Mouse (Mus musculus) embryonic fibroblast, embryonic 13.5 days (primary cell): Measurements from ENCODE around the gene Nek9.
A peak's percentile ranks its signal among the peaks of the same experiment; 100 is the strongest.

Experiments
- CTCF ChIP-seq: IDR thresholded peaks from 2 replicates; pipeline ENCODE4 v1.5.1; 2011; ENCODE audit warnings: mild to moderate bottlenecking, control low read depth, low read length, moderate library complexity, borderline replicate concordance; ENCODE audit not compliant: insufficient read depth
- POLR2A ChIP-seq: IDR thresholded peaks from 2 replicates; pipeline ENCODE4 v1.6.1; 2011; ENCODE audit warnings: low read depth, mild to moderate bottlenecking, control low read depth, low read length, moderate library complexity

DNA sequence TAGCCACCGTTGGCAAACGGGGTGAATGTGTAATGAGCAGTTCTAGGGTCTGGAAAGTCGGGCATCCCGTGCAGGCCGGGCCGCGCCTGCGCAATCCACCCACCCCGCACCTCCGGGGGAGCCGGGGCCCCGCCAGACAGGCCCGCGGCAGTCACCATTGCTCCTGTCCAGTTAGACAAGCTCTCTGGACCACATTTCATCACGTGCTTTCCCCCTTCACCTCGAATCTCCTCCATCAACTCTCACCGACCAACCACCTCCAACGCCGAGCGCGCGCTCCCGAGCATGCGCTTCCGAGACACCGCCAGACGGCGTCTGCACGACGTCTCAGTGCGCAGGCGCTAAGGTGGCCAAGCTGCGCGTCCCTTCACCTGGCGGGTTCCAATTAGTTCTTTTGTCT is 68.8 kb downstream of the Nek9 start, which contains the start of gene Mlh3:
- TF ChIP-seq CTCF (peak; percentile 34; the same call in 1 of the 2 replicates), POLR2A (peak; percentile 79)
